Mouse (Mus musculus): ENCODE measurements at regions not wholly inside any gene's neighbourhood (a gene's known extent, or its start where the extent isn't known, plus 50 kb on each side); places are given as distances from the start of the nearest gene placed in this dataset.

- H3K36me3 ChIP-seq (ENCODE audit: control insufficient read depth, insufficient read depth, low read length): no peaks in the 10 kb centered on the region
- WGBS: 82% methylated on average over 7 of the region's 7 CpGs
- no peak overlapping the region for H3K27ac ChIP-seq (ENCODE audit: insufficient read depth, low read depth, low read length)
- TF ChIP-seq CTCF (conservative IDR thresholded peaks at IDR 0.05; ENCODE audit: insufficient read depth, insufficient read length, low read depth, low read length): no peak
- TF ChIP-seq POLR2A (IDR thresholded peaks at IDR 0.05; ENCODE audit: low read depth, low read length): no peak
- H3K4me3 ChIP-seq (ENCODE audit: insufficient read depth, low read depth, low read length): no peak overlapping the region
- DNase-seq: no peak
- no peaks in the 10 kb centered on the region for H3K4me1 ChIP-seq (ENCODE audit: control insufficient read depth, insufficient read depth, low read length)
- H3K27me3 ChIP-seq (replicated peaks; ENCODE audit: control insufficient read depth, insufficient read depth, low read length): 0 out of 2 replicates have a peak, but pooled peaks cover 2% of the 10 kb centered on the region
These were observed 141.7 kb upstream of the Slc24a2 start for GRCm38 (mm10) chr4:87371960-87372359.

GRCm38 (mm10) chr4:87369626-87370234, 139.5 kb upstream of the Slc24a2 start:
- no peak overlapping the region for H3K27ac ChIP-seq (ENCODE audit: insufficient read depth, low read depth, low read length)
- TF ChIP-seq CTCF (conservative IDR thresholded peaks at IDR 0.05; ENCODE audit: insufficient read depth, insufficient read length, low read depth, low read length): no peak
- no peak for TF ChIP-seq POLR2A (IDR thresholded peaks at IDR 0.05; ENCODE audit: low read depth, low read length)

GRCm38 (mm10) chr4:87368413-87369160, 138.3 kb upstream of the Slc24a2 start:
- Histone ChIP-seq H3K27ac (ENCODE audit: insufficient read depth, low read depth, low read length) (no peak overlapping the region), H3K27me3 (replicated peaks; ENCODE audit: control insufficient read depth, insufficient read depth, low read length) (0 out of 2 replicates have a peak, but pooled peaks cover 2% of the 10 kb centered on the region), H3K4me3 (ENCODE audit: insufficient read depth, low read depth, low read length) (0 out of 2 replicates have a peak overlapping the region, but pooled peaks have one; percentile 17), H3K4me1 (ENCODE audit: control insufficient read depth, insufficient read depth, low read length) (no peaks in the 10 kb centered on the region), H3K36me3 (ENCODE audit: control insufficient read depth, insufficient read depth, low read length) (no peaks in the 10 kb centered on the region)
- WGBS: 6% methylated on average over 20 of the region's 20 CpGs
- TF ChIP-seq POLR2A (IDR thresholded peaks at IDR 0.05; ENCODE audit: low read depth, low read length): no peak
- TF ChIP-seq CTCF (conservative IDR thresholded peaks at IDR 0.05; ENCODE audit: insufficient read depth, insufficient read length, low read depth, low read length): peak; percentile 43; the same call in 1 of the 2 replicates
- DNase-seq: peak; percentile 34

More at GRCm38 (mm10) chr4:87369626-87370234, 139.5 kb upstream of the Slc24a2 start:
- DNase-seq: peak; percentile 14
- WGBS: 13% methylated on average over 14 of the region's 14 CpGs
- Histone ChIP-seq H3K4me1 (ENCODE audit: control insufficient read depth, insufficient read depth, low read length) (no peaks in the 10 kb centered on the region), H3K27me3 (replicated peaks; ENCODE audit: control insufficient read depth, insufficient read depth, low read length) (0 out of 2 replicates have a peak, but pooled peaks cover 2% of the 10 kb centered on the region), H3K36me3 (ENCODE audit: control insufficient read depth, insufficient read depth, low read length) (no peaks in the 10 kb centered on the region), H3K4me3 (ENCODE audit: insufficient read depth, low read depth, low read length) (no peak overlapping the region)

- peak; percentile 79 for DNase-seq
These were observed 137.6 kb upstream of the Slc24a2 start for GRCm38 (mm10) chr4:87367732-87368412.

GRCm38 (mm10) chr4:87362201-87362600, 131.9 kb upstream of the Slc24a2 start:
- no peak overlapping the region for H3K4me3 ChIP-seq (ENCODE audit: insufficient read depth, low read depth, low read length)
- H3K27ac ChIP-seq (ENCODE audit: insufficient read depth, low read depth, low read length): no peak overlapping the region
- no peaks in the 10 kb centered on the region for H3K4me1 ChIP-seq (ENCODE audit: control insufficient read depth, insufficient read depth, low read length)
- no peak for DNase-seq
- TF ChIP-seq POLR2A (IDR thresholded peaks at IDR 0.05; ENCODE audit: low read depth, low read length) (no peak), CTCF (conservative IDR thresholded peaks at IDR 0.05; ENCODE audit: insufficient read depth, insufficient read length, low read depth, low read length) (no peak)
- no peaks in the 10 kb centered on the region for H3K27me3 ChIP-seq (replicated peaks; ENCODE audit: control insufficient read depth, insufficient read depth, low read length)
- 29% methylated on average over 6 of the region's 6 CpGs for WGBS
- no peaks in the 10 kb centered on the region for H3K36me3 ChIP-seq (ENCODE audit: control insufficient read depth, insufficient read depth, low read length)

More at GRCm38 (mm10) chr4:87367732-87368412, 137.6 kb upstream of the Slc24a2 start:
- H3K4me1 ChIP-seq (ENCODE audit: control insufficient read depth, insufficient read depth, low read length): no peaks in the 10 kb centered on the region
- H3K27ac ChIP-seq (ENCODE audit: insufficient read depth, low read depth, low read length): no peak overlapping the region
- no peaks in the 10 kb centered on the region for H3K36me3 ChIP-seq (ENCODE audit: control insufficient read depth, insufficient read depth, low read length)
- peak; percentile 88 for TF ChIP-seq CTCF (conservative IDR thresholded peaks at IDR 0.05; ENCODE audit: insufficient read depth, insufficient read length, low read depth, low read length)
- no peak for TF ChIP-seq POLR2A (IDR thresholded peaks at IDR 0.05; ENCODE audit: low read depth, low read length)
- 0 out of 2 replicates have a peak overlapping the region, but pooled peaks have one; percentile 17 for H3K4me3 ChIP-seq (ENCODE audit: insufficient read depth, low read depth, low read length)
- 0 out of 2 replicates have a peak, but pooled peaks cover 2% of the 10 kb centered on the region for H3K27me3 ChIP-seq (replicated peaks; ENCODE audit: control insufficient read depth, insufficient read depth, low read length)
- 5% methylated on average over 19 of the region's 19 CpGs for WGBS

- Histone ChIP-seq H3K4me1 (ENCODE audit: control insufficient read depth, insufficient read depth, low read length) (no peaks in the 10 kb centered on the region), H3K4me3 (ENCODE audit: insufficient read depth, low read depth, low read length) (no peak overlapping the region), H3K36me3 (ENCODE audit: control insufficient read depth, insufficient read depth, low read length) (no peaks in the 10 kb centered on the region), H3K27me3 (replicated peaks; ENCODE audit: control insufficient read depth, insufficient read depth, low read length) (no peaks in the 10 kb centered on the region), H3K27ac (ENCODE audit: insufficient read depth, low read depth, low read length) (no peak overlapping the region)
- no peak for TF ChIP-seq POLR2A (IDR thresholded peaks at IDR 0.05; ENCODE audit: low read depth, low read length)
- TF ChIP-seq CTCF (conservative IDR thresholded peaks at IDR 0.05; ENCODE audit: insufficient read depth, insufficient read length, low read depth, low read length): no peak; the same call in 1 of the 2 replicates
- 22% methylated on average over 9 of the region's 9 CpGs for WGBS
- DNase-seq: peak; percentile 36
These were observed 129.2 kb upstream of the Slc24a2 start for GRCm38 (mm10) chr4:87359483-87359882.
